Mouse (Mus musculus) cerebellum, adult (tissue): ENCODE data around the gene Parvb.

Source experiments
- ATAC-seq: cut with Nextera tagmentation; 2 replicates; pipeline ENCODE4 v1.9.2; 2017; ENCODE audit warnings: mild to moderate bottlenecking, moderate library complexity, mixed read lengths; ENCODE audit not compliant: insufficient number of reproducible peaks, low FRiP score, low TSS enrichment

Parvb gene

GRCm38 (mm10) chr15:84216461-84217084 lies 15.3 kb upstream of the Parvb start:
- ATAC-seq, result no peak

GRCm38 (mm10) chr15:84217969-84218782 lies 13.7 kb upstream of the Parvb start:
- no peak for ATAC-seq

GRCm38 (mm10) chr15:84218783-84219271 lies 13.0 kb upstream of the Parvb start:
- ATAC-seq, result no peak

GRCm38 (mm10) chr15:84221539-84221938 lies 10.3 kb upstream of the Parvb start:
- no peak for ATAC-seq

GRCm38 (mm10) chr15:84223423-84223822 lies 8.4 kb upstream of the Parvb start:
- no peak for ATAC-seq

GRCm38 (mm10) chr15:84224779-84225178 lies 7.1 kb upstream of the Parvb start:
- no peak for ATAC-seq

- ATAC-seq, result no peak
Measured at GRCm38 (mm10) chr15:84226918-84227317, 4.9 kb upstream of the Parvb start.

GRCm38 (mm10) chr15:84230661-84231060 lies 1.2 kb upstream of the Parvb start:
- ATAC-seq, result no peak

GRCm38 (mm10) chr15:84231113-84231712 lies 630 bp upstream of the Parvb start:
- ATAC-seq, result peak; percentile 69

- ATAC-seq, result no peak
Measured at GRCm38 (mm10) chr15:84232609-84233008, 766 bp downstream of the Parvb start.

GRCm38 (mm10) chr15:84234794-84235581 lies 3.1 kb downstream of the Parvb start:
- ATAC-seq, result no peak

- no peak for ATAC-seq
Measured at GRCm38 (mm10) chr15:84235646-84236045, 3.8 kb downstream of the Parvb start.

- no peak for ATAC-seq
Measured at GRCm38 (mm10) chr15:84238552-84238951, 6.7 kb downstream of the Parvb start.

GRCm38 (mm10) chr15:84238991-84239401 lies 7.2 kb downstream of the Parvb start:
- ATAC-seq, result no peak

GRCm38 (mm10) chr15:84241520-84241919 lies 9.7 kb downstream of the Parvb start:
- ATAC-seq, result no peak

GRCm38 (mm10) chr15:84245104-84245503 lies 13.3 kb downstream of the Parvb start:
- no peak for ATAC-seq

GRCm38 (mm10) chr15:84246195-84246594 lies 14.4 kb downstream of the Parvb start:
- no peak for ATAC-seq

GRCm38 (mm10) chr15:84247309-84247708 lies 15.5 kb downstream of the Parvb start:
- ATAC-seq, result no peak

- no peak for ATAC-seq
Measured at GRCm38 (mm10) chr15:84251227-84251626, 19.4 kb downstream of the Parvb start.

- ATAC-seq, result no peak
Measured at GRCm38 (mm10) chr15:84252645-84253044, 20.8 kb downstream of the Parvb start.
